Mouse (Mus musculus): Measurements from ENCODE around the gene Mboat1.
A peak's percentile ranks its signal among the peaks of the same experiment; 100 is the strongest.

Mboat1 gene

GRCm38 (mm10) chr13:30185959-30186358, 49.7 kb downstream of the Mboat1 start:
- no peak for DNase-seq (ENCODE audit: low spot score)

GRCm38 (mm10) chr13:30186456-30186855, 50.2 kb downstream of the Mboat1 start:
- DNase-seq (ENCODE audit: low spot score) = no peak

- no peak for DNase-seq (ENCODE audit: low spot score)
Measured at GRCm38 (mm10) chr13:30192031-30192716, 55.9 kb downstream of the Mboat1 start.

GRCm38 (mm10) chr13:30193363-30193762, 57.1 kb downstream of the Mboat1 start:
- no peak for DNase-seq (ENCODE audit: low spot score)

- DNase-seq (ENCODE audit: low spot score) = no peak
Measured at GRCm38 (mm10) chr13:30194834-30195233, 58.5 kb downstream of the Mboat1 start.

- no peak for DNase-seq (ENCODE audit: low spot score)
Measured at GRCm38 (mm10) chr13:30196661-30197060, 60.4 kb downstream of the Mboat1 start.

GRCm38 (mm10) chr13:30198101-30198570, 61.8 kb downstream of the Mboat1 start:
- no peak for DNase-seq (ENCODE audit: low spot score)

GRCm38 (mm10) chr13:30199821-30200220, 63.5 kb downstream of the Mboat1 start:
- peak; percentile 46 for DNase-seq (ENCODE audit: low spot score)

GRCm38 (mm10) chr13:30200737-30201136, 64.4 kb downstream of the Mboat1 start:
- no peak for DNase-seq (ENCODE audit: low spot score)

- no peak for DNase-seq (ENCODE audit: low spot score)
Measured at GRCm38 (mm10) chr13:30203018-30203417, 66.7 kb downstream of the Mboat1 start.

- no peak for DNase-seq (ENCODE audit: low spot score)
Measured at GRCm38 (mm10) chr13:30208176-30208575, 71.9 kb downstream of the Mboat1 start.

GRCm38 (mm10) chr13:30213276-30213675, 77.0 kb downstream of the Mboat1 start:
- no peak for DNase-seq (ENCODE audit: low spot score)

- DNase-seq (ENCODE audit: low spot score) = no peak
Measured at GRCm38 (mm10) chr13:30217588-30218371, 81.5 kb downstream of the Mboat1 start.

GRCm38 (mm10) chr13:30219597-30219996, 83.3 kb downstream of the Mboat1 start:
- DNase-seq (ENCODE audit: low spot score) = no peak

GRCm38 (mm10) chr13:30221316-30221715, 85.0 kb downstream of the Mboat1 start:
- no peak for DNase-seq (ENCODE audit: low spot score)

- DNase-seq (ENCODE audit: low spot score) = no peak
Measured at GRCm38 (mm10) chr13:30224114-30224513, 87.8 kb downstream of the Mboat1 start.

GRCm38 (mm10) chr13:30224659-30225058, 88.4 kb downstream of the Mboat1 start:
- DNase-seq (ENCODE audit: low spot score) = no peak

GRCm38 (mm10) chr13:30228762-30229161, 92.5 kb downstream of the Mboat1 start:
- DNase-seq (ENCODE audit: low spot score) = no peak

GRCm38 (mm10) chr13:30229625-30230139, 93.4 kb downstream of the Mboat1 start:
- no peak for DNase-seq (ENCODE audit: low spot score)

GRCm38 (mm10) chr13:30235056-30235750, 98.9 kb downstream of the Mboat1 start:
- DNase-seq (ENCODE audit: low spot score) = peak; percentile 66

- DNase-seq (ENCODE audit: low spot score) = no peak
Measured at GRCm38 (mm10) chr13:30239396-30239795, 103.1 kb downstream of the Mboat1 start.

GRCm38 (mm10) chr13:30245573-30245972, 109.3 kb downstream of the Mboat1 start:
- no peak for DNase-seq (ENCODE audit: low spot score)

Data from retina, embryonic 14.5 days (tissue).